Mouse (Mus musculus) limb, embryonic 10.5 days (tissue): ENCODE measurements around the gene D8Ertd738e. TPM values are rescaled to one million over a fixed set of nuclear protein-coding genes. Genes with fewer than 3 reads are reported as not detected.

ENCODE experiments used
- DNase-seq: peaks from one replicate; pipeline ENCODE4 v3.0.0-alpha.2; 2017; ENCODE audit warnings: low spot score
- H3K27ac ChIP-seq: fragments of 300-500 bp; sonication (generic); 2 replicates; pipeline ENCODE4 v1.5.1; 2016; ENCODE audit warnings: mild to moderate bottlenecking
- H3K27me3 ChIP-seq: fragments of 300-500 bp; sonication (generic); 2 replicates; pipeline ENCODE4 v1.6.1; 2016; ENCODE audit warnings: low read depth, mild to moderate bottlenecking; ENCODE audit not compliant: poor library complexity, severe bottlenecking
- H3K36me3 ChIP-seq: fragments of 300-500 bp; sonication (generic); 2 replicates; pipeline ENCODE4 v1.6.1; 2016; ENCODE audit warnings: mild to moderate bottlenecking, moderate library complexity
- H3K4me1 ChIP-seq: fragments of 300-500 bp; sonication (generic); 2 replicates; pipeline ENCODE4 v1.6.1; 2016
- H3K4me3 ChIP-seq: fragments of 300-500 bp; sonication (generic); 2 replicates; pipeline ENCODE4 v1.5.1; 2016; ENCODE audit warnings: mild to moderate bottlenecking, moderate library complexity
- H3K9me3 ChIP-seq: fragments of 300-500 bp; sonication (generic); replicated peaks from 2 replicates; pipeline ENCODE4 v1.6.1; 2016; ENCODE audit warnings: mild to moderate bottlenecking
- WGBS: fragments of 180-500 bp; shearing (Covaris S2); methylation state at CpG from one replicate; pipeline ENCODE4 v1.1.7; 2016; 5-methylcytosine and 5-hydroxymethylcytosine counted together
- microRNA counts: library from miRNA; unstranded; fragments of <30 nt; microRNA quantifications from one replicate; lab custom pipeline; 2017
- microRNA-seq: library from miRNA; unstranded; fragments of <30 nt; microRNA quantifications from one replicate; pipeline ENCODE4, GENCODE M21; 2017
- polyA plus RNA-seq: library from polyadenylated mRNA; unstranded; fragments of >200 nt; fragmentation: Nextera tagmentation; extraction: Ambion mirVana; gene quantifications from 2 replicates; pipeline ENCODE4 v1.2.1, GENCODE M21; 2016

The D8Ertd738e gene
- polyA plus RNA-seq, 1 experiment from 2014 or later, result 420 TPM

DNA sequence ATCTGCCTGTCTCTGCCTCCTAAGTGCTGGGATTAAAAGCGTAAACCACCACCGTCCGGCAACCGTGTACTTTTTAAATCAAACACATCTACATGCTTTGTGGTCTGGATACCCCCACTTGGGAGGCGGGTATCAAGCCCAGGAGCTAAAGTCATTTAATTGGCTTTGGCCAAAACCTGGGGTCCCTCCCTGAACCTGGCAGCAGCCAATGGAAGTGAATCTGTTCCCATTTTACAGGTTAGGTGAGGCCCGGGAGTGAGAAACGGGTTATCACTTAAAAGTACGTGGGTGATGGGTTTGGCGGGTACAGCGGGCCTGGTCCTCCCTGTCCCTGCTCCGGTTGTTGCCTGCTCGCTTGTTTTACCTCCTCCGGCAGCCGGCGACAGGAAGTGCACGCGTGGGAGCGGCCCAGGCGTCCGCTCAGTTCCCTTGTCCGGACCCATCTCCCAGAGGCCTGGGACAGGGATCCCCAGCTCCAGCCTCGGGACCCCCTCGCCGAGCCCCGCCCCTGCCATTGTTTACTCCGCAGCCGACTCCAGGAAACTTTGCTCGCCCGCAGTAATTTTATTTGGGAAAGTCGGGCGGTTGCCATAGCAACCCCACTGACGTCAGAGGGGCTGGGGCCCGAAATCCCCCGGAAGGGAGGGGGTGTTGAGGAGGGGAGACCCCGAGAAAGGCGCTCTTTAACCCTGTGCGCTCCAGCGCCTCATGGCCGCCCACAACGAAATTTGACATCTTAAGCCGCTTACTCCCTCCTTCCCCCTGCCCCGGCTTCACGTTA lies 52.2 kb downstream of the D8Ertd738e start:
- Histone ChIP-seq H3K27ac (peak overlapping the region; percentile 96), H3K9me3 (no peaks in the 10 kb centered on the region), H3K4me1 (peaks cover 67% of the 10 kb centered on the region), H3K27me3 (no peaks in the 10 kb centered on the region; the same call in 1 of the 2 replicates), H3K4me3 (peak overlapping the region; percentile 64), H3K36me3 (no peaks in the 10 kb centered on the region)
- 2% methylated on average over 43 of the region's 43 CpGs for WGBS
- peak; percentile 99 for DNase-seq

MicroRNA genes within 50 kb of the gene (microRNA counts, 519-probe panel; counts per million panel counts)
- 5,187 counts per million, percentile 88 among the panel's probes with 10 or more counts for microRNA mmu-miR-23a (lab: Ali Mortazavi, UCI)
- microRNA mmu-miR-27a (lab: Ali Mortazavi, UCI), result 6,315 counts per million, percentile 95 among the panel's probes with 10 or more counts

Small RNA genes within 50 kb of the gene (microRNA-seq; reads per million reads assigned to microRNA genes)
- 5,559 reads per million, percentile 91 among the genes with 10 or more reads in this experiment for gene Mir23a
- gene Mir24-2, result not detected
- gene Mir27a, result 116 reads per million, percentile 50 among the genes with 10 or more reads in this experiment
- not detected for gene Mir3074-2

Other genes with a start within 250 kb of the D8Ertd738e start
- 0.28 and 0.73 TPM in 2 replicates for gene 1700067K01Rik, start 248.2 kb downstream of the D8Ertd738e start, polyA plus RNA-seq
- 0.13 TPM in 1 of 2 replicates, not detected in the other for gene 2210011C24Rik, start 237.5 kb downstream of the D8Ertd738e start, polyA plus RNA-seq
- 6.5 and 6.6 TPM in 2 replicates for gene Palm3, start 228.2 kb downstream of the D8Ertd738e start, polyA plus RNA-seq
- gene Il27ra, start 207.1 kb downstream of the D8Ertd738e start, polyA plus RNA-seq, result 0.40 and 0.58 TPM in 2 replicates
- gene Rln3, start 204.7 kb downstream of the D8Ertd738e start, polyA plus RNA-seq, result not detected in 2 replicates
- 0.88 and 1.0 TPM in 2 replicates for gene Gm10643, start 184.6 kb downstream of the D8Ertd738e start, polyA plus RNA-seq
- 9.5 and 11.3 TPM in 2 replicates for gene Rfx1, start 182.9 kb downstream of the D8Ertd738e start, polyA plus RNA-seq
- gene Dcaf15, start 145.0 kb downstream of the D8Ertd738e start, polyA plus RNA-seq, result 20.2 and 20.8 TPM in 2 replicates
- 0.29 TPM in 1 of 2 replicates, not detected in the other for gene Podnl1, start 123.7 kb downstream of the D8Ertd738e start, polyA plus RNA-seq
- gene Cc2d1a, start 101.8 kb downstream of the D8Ertd738e start, polyA plus RNA-seq, result 22.6 and 24.8 TPM in 2 replicates
- 1.5 and 2.3 TPM in 2 replicates for gene 4930432K21Rik, start 101.7 kb downstream of the D8Ertd738e start, polyA plus RNA-seq
- 3.1 and 3.2 TPM in 2 replicates for gene Nanos3, start 64.5 kb downstream of the D8Ertd738e start, polyA plus RNA-seq
- 40.1 and 44.4 TPM in 2 replicates for gene Zswim4, start 12.7 kb downstream of the D8Ertd738e start, polyA plus RNA-seq
- gene Mri1, start 7.6 kb upstream of the D8Ertd738e start, polyA plus RNA-seq, result 75.0 and 83.0 TPM in 2 replicates
- gene Ccdc130, start 20.7 kb upstream of the D8Ertd738e start, polyA plus RNA-seq, result 15.0 and 22.9 TPM in 2 replicates
- gene Cacna1a, start 138.7 kb upstream of the D8Ertd738e start, polyA plus RNA-seq, result 5.9 and 6.4 TPM in 2 replicates